Mouse (Mus musculus) embryonic facial prominence, embryonic 15.5 days (tissue): ENCODE data around the gene Nox4. TPM values are rescaled to one million over a fixed set of nuclear protein-coding genes. Genes with fewer than 3 reads are reported as not detected.

ENCODE experiments used
- ATAC-seq: fragments of 200-750 bp; cut with Nextera tagmentation; 2 replicates; pipeline ENCODE4 v1.8.0; 2017; ENCODE audit warnings: low read depth, moderate TSS enrichment; ENCODE audit not compliant: insufficient number of reproducible peaks, low FRiP score, low TSS enrichment
- H3K27ac ChIP-seq: fragments of 300-500 bp; sonication (generic); replicated peaks from 2 replicates; pipeline ENCODE4 v1.5.1; 2015; ENCODE audit warnings: mild to moderate bottlenecking, inconsistent platforms
- H3K27me3 ChIP-seq: fragments of 300-500 bp; sonication (generic); 2 replicates; pipeline ENCODE4 v1.6.1; 2015; ENCODE audit warnings: inconsistent platforms
- H3K36me3 ChIP-seq: fragments of 300-500 bp; sonication (generic); 2 replicates; pipeline ENCODE4 v1.6.1; 2015; ENCODE audit warnings: mild to moderate bottlenecking, inconsistent platforms
- H3K4me1 ChIP-seq: fragments of 300-500 bp; sonication (generic); 2 replicates; pipeline ENCODE4 v1.6.1; 2015; ENCODE audit warnings: inconsistent platforms
- H3K4me2 ChIP-seq: fragments of 300-500 bp; sonication (generic); replicated peaks from 2 replicates; pipeline ENCODE4 v1.6.1; 2015; ENCODE audit warnings: mild to moderate bottlenecking, inconsistent platforms
- H3K4me3 ChIP-seq: fragments of 300-500 bp; sonication (generic); replicated peaks from 2 replicates; pipeline ENCODE4 v1.5.1; 2015; ENCODE audit warnings: mild to moderate bottlenecking, inconsistent platforms
- H3K9ac ChIP-seq: fragments of 300-500 bp; sonication (generic); 2 replicates; pipeline ENCODE4 v1.6.1; 2015; ENCODE audit warnings: inconsistent platforms
- H3K9me3 ChIP-seq: fragments of 300-500 bp; sonication (generic); replicated peaks from 2 replicates; pipeline ENCODE4 v1.6.1; 2016; ENCODE audit warnings: inconsistent platforms
- WGBS: fragments of 180-500 bp; shearing (Covaris S2); methylation state at CpG from one replicate; pipeline ENCODE4 v1.1.7; 2015; 5-methylcytosine and 5-hydroxymethylcytosine counted together
- polyA plus RNA-seq: library from polyadenylated mRNA; unstranded; fragments of >200 nt; fragmentation: Nextera tagmentation; extraction: Ambion mirVana; gene quantifications from 2 replicates; pipeline ENCODE4 v1.2.1, GENCODE M21; 2015

Gene Nox4
- polyA plus RNA-seq, 1 experiment from 2014 or later = 4.8 TPM

GRCm38 (mm10) chr7:87252071-87252470 is 6.2 kb downstream of the Nox4 start:
- Histone ChIP-seq H3K4me1 (0 out of 2 replicates have a peak, but pooled peaks cover 2% of the 10 kb centered on the region), H3K36me3 (no peaks in the 10 kb centered on the region), H3K4me2 (no peak overlapping the region), H3K4me3 (no peak overlapping the region), H3K9ac (no peak overlapping the region), H3K27me3 (no peaks in the 10 kb centered on the region), H3K27ac (no peak overlapping the region), H3K9me3 (no peaks in the 10 kb centered on the region)
- 76% methylated on average over 4 of the region's 4 CpGs for WGBS
- ATAC-seq = no peak

GRCm38 (mm10) chr7:87277225-87277624 is 31.3 kb downstream of the Nox4 start:
- Histone ChIP-seq H3K9ac (no peak overlapping the region), H3K9me3 (no peaks in the 10 kb centered on the region), H3K4me3 (no peak overlapping the region), H3K4me2 (no peak overlapping the region), H3K27ac (no peak overlapping the region), H3K36me3 (no peaks in the 10 kb centered on the region), H3K4me1 (no peaks in the 10 kb centered on the region), H3K27me3 (no peaks in the 10 kb centered on the region)
- ATAC-seq = no peak
- 3% methylated on average over 1 of the region's 1 CpGs for WGBS

- Histone ChIP-seq H3K9me3 (no peaks in the 10 kb centered on the region), H3K27me3 (no peaks in the 10 kb centered on the region), H3K4me1 (no peaks in the 10 kb centered on the region), H3K9ac (no peak overlapping the region), H3K4me2 (no peak overlapping the region), H3K27ac (no peak overlapping the region), H3K4me3 (no peak overlapping the region), H3K36me3 (no peaks in the 10 kb centered on the region)
- no peak for ATAC-seq
- 84% methylated on average over 1 of the region's 1 CpGs for WGBS
Measured at GRCm38 (mm10) chr7:87303726-87304315, 57.9 kb downstream of the Nox4 start.

- H3K9ac ChIP-seq = no peak overlapping the region
- 55% methylated on average over 3 of the region's 3 CpGs for WGBS
- H3K4me1 ChIP-seq = no peaks in the 10 kb centered on the region
- no peak for ATAC-seq
- H3K4me2 ChIP-seq = no peak overlapping the region
- H3K4me3 ChIP-seq = no peak overlapping the region
- no peak overlapping the region for H3K27ac ChIP-seq
- no peaks in the 10 kb centered on the region for H3K36me3 ChIP-seq
- H3K27me3 ChIP-seq = no peaks in the 10 kb centered on the region
- no peaks in the 10 kb centered on the region for H3K9me3 ChIP-seq
Measured at GRCm38 (mm10) chr7:87321571-87321970, 75.7 kb downstream of the Nox4 start.

- Histone ChIP-seq H3K4me2 (no peak overlapping the region), H3K27ac (no peak overlapping the region), H3K4me1 (no peaks in the 10 kb centered on the region), H3K9me3 (no peaks in the 10 kb centered on the region), H3K9ac (no peak overlapping the region), H3K27me3 (no peaks in the 10 kb centered on the region), H3K36me3 (no peaks in the 10 kb centered on the region), H3K4me3 (no peak overlapping the region)
- ATAC-seq = no peak
- WGBS = 76% methylated on average over 1 of the region's 1 CpGs
Measured at GRCm38 (mm10) chr7:87322085-87322484, 76.2 kb downstream of the Nox4 start.

GRCm38 (mm10) chr7:87330782-87331558 is 85.1 kb downstream of the Nox4 start:
- Histone ChIP-seq H3K9me3 (no peaks in the 10 kb centered on the region), H3K4me1 (no peaks in the 10 kb centered on the region), H3K36me3 (no peaks in the 10 kb centered on the region), H3K4me3 (no peak overlapping the region), H3K4me2 (no peak overlapping the region), H3K27ac (no peak overlapping the region), H3K27me3 (no peaks in the 10 kb centered on the region), H3K9ac (no peak overlapping the region)
- ATAC-seq = no peak
- 75% methylated on average over 5 of the region's 5 CpGs for WGBS

- Histone ChIP-seq H3K9me3 (no peaks in the 10 kb centered on the region), H3K36me3 (no peaks in the 10 kb centered on the region), H3K27me3 (no peaks in the 10 kb centered on the region), H3K4me1 (no peaks in the 10 kb centered on the region), H3K4me3 (no peak overlapping the region), H3K4me2 (no peak overlapping the region), H3K27ac (no peak overlapping the region), H3K9ac (no peak overlapping the region)
- ATAC-seq = no peak
- WGBS = 76% methylated on average over 3 of the region's 3 CpGs
Measured at GRCm38 (mm10) chr7:87345598-87345997, 99.7 kb downstream of the Nox4 start.

- Histone ChIP-seq H3K4me3 (no peak overlapping the region), H3K36me3 (no peaks in the 10 kb centered on the region), H3K27me3 (no peaks in the 10 kb centered on the region), H3K27ac (no peak overlapping the region), H3K4me2 (no peak overlapping the region), H3K9ac (no peak overlapping the region), H3K9me3 (no peaks in the 10 kb centered on the region), H3K4me1 (no peaks in the 10 kb centered on the region)
- 47% methylated on average over 2 of the region's 2 CpGs for WGBS
- ATAC-seq = no peak
Measured at GRCm38 (mm10) chr7:87352818-87353217, 106.9 kb downstream of the Nox4 start.

- H3K27me3 ChIP-seq = no peaks in the 10 kb centered on the region
- no peaks in the 10 kb centered on the region for H3K36me3 ChIP-seq
- no peak for ATAC-seq
- H3K4me1 ChIP-seq = no peaks in the 10 kb centered on the region
- H3K4me2 ChIP-seq = no peak overlapping the region
- H3K9ac ChIP-seq = no peak overlapping the region
- H3K9me3 ChIP-seq = no peaks in the 10 kb centered on the region
- H3K4me3 ChIP-seq = no peak overlapping the region
- no peak overlapping the region for H3K27ac ChIP-seq
Measured at GRCm38 (mm10) chr7:87367834-87368233, 121.9 kb downstream of the Nox4 start.

GRCm38 (mm10) chr7:87369131-87369530 is 123.2 kb downstream of the Nox4 start:
- Histone ChIP-seq H3K27me3 (no peaks in the 10 kb centered on the region), H3K9ac (no peak overlapping the region), H3K27ac (no peak overlapping the region), H3K9me3 (no peaks in the 10 kb centered on the region), H3K4me2 (no peak overlapping the region), H3K4me3 (no peak overlapping the region), H3K36me3 (no peaks in the 10 kb centered on the region), H3K4me1 (no peaks in the 10 kb centered on the region)
- ATAC-seq = no peak
- WGBS = 76% methylated on average over 1 of the region's 1 CpGs

GRCm38 (mm10) chr7:87370789-87371188 is 124.9 kb downstream of the Nox4 start:
- WGBS = 87% methylated on average over 2 of the region's 2 CpGs
- Histone ChIP-seq H3K9ac (no peak overlapping the region), H3K36me3 (no peaks in the 10 kb centered on the region), H3K9me3 (no peaks in the 10 kb centered on the region), H3K27me3 (no peaks in the 10 kb centered on the region), H3K4me2 (no peak overlapping the region), H3K4me1 (no peaks in the 10 kb centered on the region), H3K4me3 (no peak overlapping the region), H3K27ac (no peak overlapping the region)
- ATAC-seq = no peak

GRCm38 (mm10) chr7:87371316-87371715 is 125.4 kb downstream of the Nox4 start:
- Histone ChIP-seq H3K4me3 (no peak overlapping the region), H3K4me1 (no peaks in the 10 kb centered on the region), H3K27ac (no peak overlapping the region), H3K27me3 (no peaks in the 10 kb centered on the region), H3K9ac (no peak overlapping the region), H3K4me2 (no peak overlapping the region), H3K9me3 (no peaks in the 10 kb centered on the region), H3K36me3 (no peaks in the 10 kb centered on the region)
- 81% methylated on average over 2 of the region's 2 CpGs for WGBS
- ATAC-seq = no peak
